Mouse (Mus musculus) erythroblast, adult 5-6 weeks (primary cell): ENCODE measurements around the gene Tent4b. TPM values are rescaled to one million over a fixed set of nuclear protein-coding genes. Genes with fewer than 3 reads are reported as not detected.
A peak's percentile ranks its signal among the peaks of the same experiment; 100 is the strongest.

Source experiments
- ATAC-seq: replicated peaks from 2 replicates; pipeline ENCODE4 v1.8.0; 2016; ENCODE audit warnings: moderate number of reproducible peaks, mild to moderate bottlenecking, moderate TSS enrichment, inconsistent platforms; ENCODE audit not compliant: poor library complexity, low FRiP score, severe bottlenecking
- total RNA-seq, 2 experiments: library from RNA; stranded (forward) in 1 of 2; stranded (reverse) in 1 of 2; fragments of 150-400 nt in 1 of 2; fragments of 200-764, 138-1000 nt in 1 of 2; gene quantifications; 2 replicates each; pipeline versions ENCODE4 v1.2.3 to v1.2.4; 2015 to 2017; ENCODE audit warnings: low replicate concordance in 2 of 2

Gene Tent4b
- total RNA-seq, 2 experiments from 2014 or later: 12.3 to 15.5 TPM

DNA sequence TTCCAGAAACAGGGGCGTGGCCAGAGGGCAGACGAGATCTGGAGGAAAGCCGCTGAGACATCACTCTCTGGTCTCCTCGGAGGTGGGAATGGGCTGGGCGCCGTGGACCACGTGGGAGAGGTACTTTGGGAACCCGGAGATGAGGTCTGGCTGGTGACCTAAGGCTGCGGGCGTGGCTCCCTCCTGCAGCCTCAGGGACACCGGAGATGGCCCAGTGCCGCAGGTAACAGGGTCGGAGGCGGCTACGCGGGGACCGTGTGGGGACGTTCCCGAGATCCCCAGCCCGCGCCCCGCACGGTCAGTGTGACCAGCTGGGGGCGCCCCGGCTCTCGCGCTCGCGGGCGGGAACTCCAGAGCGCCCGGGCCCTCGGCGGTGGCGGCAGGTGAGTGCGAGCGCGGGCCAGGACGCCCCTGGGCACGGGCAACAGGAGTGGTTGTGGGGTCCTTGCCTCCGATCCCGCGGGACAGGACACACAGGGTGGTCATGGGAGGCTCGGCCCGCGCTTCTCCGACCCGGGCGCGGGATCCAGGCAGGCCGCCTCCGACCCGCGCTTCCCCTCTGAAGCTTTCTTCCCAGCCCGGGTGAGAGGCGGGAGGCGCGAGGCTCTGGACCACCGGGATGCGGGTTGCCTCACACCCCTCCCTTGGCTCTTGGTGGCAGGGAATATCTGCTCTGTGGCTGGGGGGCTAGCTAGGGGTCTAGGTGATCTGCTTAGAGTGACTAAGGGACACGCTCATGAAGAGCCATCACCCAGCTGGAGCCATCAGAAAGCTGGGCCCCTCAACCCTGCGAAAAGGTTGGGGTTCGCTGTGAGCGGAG, 73.4 kb downstream of the Tent4b start, which contains the start of gene Adcy7:
Gene Adcy7, plus strand, starts transcription at position 173 of the 820 bp plus-strand sequence.
- ATAC-seq: peak; percentile 44

DNA sequence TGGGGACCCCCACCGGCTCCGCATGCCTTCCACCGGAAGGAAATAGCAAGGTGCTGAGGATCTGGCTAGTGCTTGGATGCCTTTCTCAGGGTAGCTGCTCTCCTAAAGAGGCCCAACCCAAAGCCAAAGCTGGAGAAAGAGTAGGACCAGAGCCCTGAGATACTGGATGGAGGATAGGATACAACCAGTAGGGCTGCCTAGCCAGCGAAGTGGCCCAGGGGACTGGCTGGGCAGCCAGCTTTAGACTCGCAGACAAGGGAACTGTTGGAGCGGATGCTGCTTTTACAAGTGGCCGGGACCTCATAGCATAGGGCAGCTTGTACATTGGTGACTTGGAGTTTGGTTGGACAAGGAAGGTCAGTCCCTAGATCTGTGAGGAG, 74.0 kb downstream of the Tent4b start:
- ATAC-seq: peak; percentile 34; the same call in 1 of the 2 replicates

DNA sequence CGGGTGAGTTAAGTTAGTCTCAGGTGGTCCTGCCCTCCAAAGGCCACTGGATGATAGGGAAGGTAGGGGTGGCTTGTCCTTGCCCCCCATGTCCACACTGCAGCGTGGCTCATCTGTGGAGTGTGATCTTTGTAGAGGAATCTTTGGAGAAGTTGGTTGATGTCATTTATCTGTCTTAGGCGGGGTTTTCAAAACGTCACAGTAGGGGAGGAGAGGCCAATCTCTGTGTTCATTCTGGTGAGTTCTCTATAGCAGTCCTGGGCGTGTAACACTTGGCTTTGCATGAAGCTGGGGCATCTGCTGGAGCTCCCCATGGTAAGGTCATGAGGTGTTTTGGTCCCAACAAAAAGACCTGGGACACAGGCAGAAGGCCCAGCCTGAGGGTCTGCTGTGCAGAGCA, 75.1 kb downstream of the Tent4b start:
- ATAC-seq: no peak

DNA sequence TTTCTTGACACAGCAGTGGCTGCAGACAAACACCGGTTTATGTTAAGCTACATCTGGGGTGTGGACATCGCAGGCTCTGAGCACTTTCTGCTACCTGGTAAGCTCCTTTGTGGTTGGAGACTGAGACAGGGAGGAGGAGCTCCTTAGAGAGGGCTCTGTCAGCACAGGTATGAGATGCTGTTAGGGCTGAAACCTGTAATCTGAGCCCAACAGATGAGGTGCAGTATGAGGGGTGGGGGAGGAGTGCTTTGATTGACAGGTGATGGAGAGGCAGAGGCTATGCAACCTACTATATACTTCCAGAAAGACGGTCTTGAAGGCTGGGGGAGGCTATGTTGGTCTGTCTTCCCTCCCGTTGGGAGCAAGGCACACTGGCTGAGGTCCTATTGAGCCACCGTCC, 80.2 kb downstream of the Tent4b start:
- ATAC-seq: peak; percentile 36; the same call in 1 of the 2 replicates

DNA sequence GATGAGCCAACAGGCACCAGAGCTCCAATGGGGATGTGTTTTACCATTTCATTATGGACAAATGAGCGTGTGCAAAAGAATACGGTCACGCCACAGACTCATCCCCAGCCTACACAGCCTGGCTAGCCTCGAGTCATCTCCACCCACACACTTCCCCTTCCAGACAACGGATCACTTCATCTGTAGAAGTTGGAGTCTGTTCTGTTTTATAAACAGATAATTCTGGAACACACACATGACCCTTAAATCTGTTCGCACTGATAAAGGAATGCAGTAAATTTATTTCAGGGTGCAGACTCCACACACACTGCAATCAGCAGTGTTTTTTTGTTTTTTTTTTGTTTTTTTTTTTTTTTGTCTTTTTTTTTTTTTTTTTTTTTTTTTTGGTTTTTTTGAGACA, 80.7 kb downstream of the Tent4b start:
- peak; percentile 66 for ATAC-seq

DNA sequence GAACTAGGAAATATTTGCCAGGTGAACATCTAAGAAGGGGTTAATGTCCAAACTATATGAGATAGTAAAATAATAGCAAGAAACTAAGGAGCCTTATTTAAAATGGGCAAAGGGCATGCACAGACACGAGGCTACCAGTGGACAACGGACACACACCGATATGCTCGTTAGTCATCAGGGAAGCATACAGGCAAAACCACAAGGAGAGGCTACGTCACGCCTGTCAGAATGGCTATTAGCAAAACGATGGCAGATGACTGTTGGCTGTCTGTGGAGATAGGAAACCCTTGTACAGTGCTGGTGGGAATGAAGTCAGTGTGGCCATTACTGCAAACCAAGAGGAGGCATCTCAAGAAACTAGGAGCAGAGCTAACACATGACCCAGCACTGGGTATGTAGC, 81.9 kb downstream of the Tent4b start:
- ATAC-seq: no peak

DNA sequence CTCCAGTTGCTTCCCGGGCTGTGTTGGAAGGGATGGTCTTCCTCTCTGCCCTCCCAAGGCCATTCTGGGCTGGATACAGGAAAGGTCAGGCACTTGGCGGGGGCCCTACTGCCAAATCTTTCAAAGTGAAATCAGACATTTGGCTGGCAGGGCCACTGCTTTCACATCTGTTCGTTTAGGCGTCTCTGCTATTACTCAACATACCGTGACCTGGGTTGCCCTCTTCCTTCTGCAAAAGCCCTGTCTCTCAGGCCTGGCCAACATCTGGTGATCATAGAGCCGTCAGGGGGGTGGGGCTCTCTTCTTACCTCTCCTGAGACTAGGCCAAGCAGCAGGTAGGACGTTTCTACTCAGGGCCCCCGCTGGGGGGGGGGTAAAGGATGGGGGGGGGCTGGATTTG, 83.7 kb downstream of the Tent4b start:
- no peak for ATAC-seq

DNA sequence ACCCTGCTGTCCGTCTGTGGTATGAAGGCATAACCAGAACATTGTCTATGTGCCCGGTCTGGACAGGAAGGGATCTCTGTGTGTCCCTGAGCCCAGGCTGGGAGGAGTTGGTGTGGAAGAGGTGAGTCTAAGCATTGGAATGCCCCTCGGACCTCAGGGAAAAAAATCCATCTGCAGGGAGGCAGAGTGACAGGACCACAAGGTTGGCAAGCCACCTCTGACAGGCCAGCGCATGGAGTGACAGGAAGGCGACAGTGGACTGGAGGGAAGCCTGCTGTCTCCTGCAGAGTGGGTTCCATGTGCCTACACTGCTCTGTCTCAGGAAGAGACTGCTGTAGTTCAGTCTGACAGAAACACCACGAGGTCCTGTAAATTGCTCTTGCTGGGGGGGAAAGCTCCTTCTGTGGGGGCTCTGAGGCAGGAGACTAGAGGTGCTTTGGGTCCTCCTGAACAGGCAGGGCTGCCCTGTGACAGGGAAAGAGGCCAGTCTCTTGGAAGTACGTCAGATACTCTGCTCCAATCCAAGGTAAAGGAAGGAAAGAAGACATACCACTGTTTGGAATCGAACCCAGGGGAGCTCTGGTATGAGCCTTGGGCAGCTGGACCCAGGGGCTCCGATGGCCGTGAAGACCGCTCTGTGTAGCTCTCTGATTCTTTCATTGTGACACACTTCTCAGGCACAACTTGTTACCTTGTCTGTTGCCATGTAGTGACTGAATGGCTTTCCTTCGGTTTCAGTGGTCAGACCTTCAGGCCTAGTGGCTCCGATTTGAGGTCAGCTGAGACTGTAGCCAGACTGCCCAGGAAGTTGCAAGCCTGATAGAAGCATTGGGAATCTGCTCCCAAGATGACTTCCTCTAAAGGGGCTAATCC, 84.5 kb downstream of the Tent4b start:
- ATAC-seq: no peak

DNA sequence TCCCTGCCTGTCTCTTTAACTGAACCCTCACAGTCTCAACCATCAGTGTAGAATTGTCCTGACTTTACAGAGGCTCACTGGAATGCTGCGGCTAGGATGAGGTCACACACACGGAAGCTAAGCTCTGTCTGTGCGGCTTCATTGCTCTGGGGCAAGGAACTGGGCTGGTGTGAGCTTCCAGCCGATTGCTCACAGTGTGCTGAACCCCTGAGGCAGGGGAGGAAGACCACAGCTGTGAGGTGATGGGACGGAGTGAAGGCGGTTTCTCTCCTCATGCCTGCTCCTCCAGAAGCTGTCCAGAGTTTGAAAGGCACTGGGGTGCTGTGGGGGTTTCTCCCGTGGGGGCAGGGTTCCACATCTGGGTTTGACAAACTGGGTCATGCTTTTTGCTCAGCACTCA, 85.7 kb downstream of the Tent4b start:
- ATAC-seq: no peak

DNA sequence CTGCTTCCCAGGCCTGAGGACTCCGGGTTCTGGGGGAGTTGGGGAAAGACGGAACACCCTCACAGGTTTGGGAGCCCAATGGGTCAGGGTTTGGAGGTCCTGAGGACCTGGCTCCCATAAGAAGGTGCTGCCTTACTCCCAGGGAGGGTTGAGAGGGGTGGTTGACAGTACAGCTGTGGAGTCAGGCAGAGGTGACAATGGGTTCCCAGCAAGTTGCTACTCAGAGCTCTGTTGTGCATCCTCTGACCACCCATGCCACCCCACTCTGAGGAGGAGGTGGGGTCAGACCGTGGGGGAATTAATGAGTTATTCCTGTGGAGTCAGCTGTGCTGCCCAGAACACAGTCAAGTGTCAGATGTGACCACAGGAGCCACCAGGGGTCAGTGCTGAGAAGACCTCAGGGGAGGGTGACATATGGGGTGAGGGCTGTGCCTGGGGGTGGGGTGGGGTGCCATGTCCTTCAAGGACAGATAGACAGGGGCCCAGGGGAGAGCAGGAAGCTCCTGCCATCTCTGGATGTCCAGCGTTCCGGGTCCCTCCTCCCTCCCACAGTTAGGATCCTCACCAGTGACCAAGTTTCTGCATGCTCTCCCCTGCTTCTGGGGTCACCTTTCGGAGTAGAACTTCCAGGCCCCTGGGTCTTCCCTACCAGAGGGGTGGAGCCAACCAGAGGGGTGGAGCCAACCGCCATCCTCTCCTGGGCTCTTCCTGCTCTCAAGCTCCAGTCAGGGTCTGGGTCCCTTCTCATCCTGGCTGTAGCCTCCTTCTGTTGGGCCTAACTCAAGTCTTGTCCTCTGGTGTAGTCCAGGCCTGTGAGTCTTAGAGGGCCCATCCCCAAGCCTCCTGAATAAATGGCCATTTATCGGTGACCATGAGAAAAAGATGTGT, 86.7 kb downstream of the Tent4b start:
- no peak for ATAC-seq

DNA sequence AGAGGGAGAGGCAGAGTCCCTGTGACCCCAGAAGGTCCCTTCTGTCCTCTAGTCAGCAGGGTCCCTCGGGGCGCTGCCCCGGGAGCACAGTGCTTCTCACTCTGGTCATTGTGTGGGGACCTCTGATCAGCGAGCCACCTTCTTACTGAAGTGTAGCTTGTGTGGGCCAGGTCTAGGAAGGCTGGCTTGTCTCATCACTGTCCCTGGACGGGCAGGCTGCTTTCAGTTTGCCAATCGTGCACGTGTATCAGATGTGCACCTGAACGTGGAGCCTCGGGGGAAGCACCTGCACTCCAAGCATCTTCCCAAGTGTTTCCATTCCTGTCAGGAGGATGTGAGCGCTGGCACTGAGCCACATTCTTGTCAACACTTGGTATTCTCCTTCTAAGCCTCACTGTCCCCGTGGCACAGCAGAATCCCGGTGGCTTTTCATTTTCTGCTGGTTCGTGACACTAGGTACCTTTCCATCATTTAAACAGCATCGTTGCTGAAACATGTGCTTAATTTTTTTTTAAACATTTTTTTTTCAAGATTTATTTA, 87.5 kb downstream of the Tent4b start:
- ATAC-seq: no peak

DNA sequence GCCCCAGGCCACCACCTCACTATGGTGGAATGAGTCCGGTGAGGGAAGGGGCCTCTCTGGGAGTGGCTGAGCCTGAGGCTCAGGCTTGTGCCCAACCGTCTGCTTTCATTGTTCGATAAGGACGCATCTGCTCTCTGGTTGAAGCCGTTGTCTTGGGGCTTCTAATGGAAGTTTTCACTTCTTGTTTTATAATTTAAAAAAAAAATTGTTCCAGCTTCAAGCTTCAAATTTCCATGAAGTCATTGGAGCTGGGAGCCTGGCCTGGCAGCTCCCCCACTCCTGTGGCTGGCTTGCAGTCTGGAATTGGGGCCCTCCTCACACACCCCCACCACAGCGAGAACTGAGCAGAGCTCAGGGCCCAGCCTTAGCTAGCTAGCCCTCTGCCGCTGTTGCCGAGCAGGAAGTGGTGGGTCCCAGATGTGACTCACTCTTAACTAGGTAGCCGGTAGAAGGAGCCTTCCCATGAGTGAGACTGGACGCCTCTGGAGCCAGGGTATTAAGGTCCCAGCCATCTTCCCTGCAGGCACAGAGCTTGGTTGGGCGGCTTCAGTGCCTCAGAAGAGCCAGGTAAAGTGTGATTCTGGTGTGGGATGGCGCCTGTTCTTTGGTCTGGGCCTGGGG, 89.7 kb downstream of the Tent4b start:
- ATAC-seq: 0 out of 2 replicates have a peak, but pooled peaks have one; percentile 46

DNA sequence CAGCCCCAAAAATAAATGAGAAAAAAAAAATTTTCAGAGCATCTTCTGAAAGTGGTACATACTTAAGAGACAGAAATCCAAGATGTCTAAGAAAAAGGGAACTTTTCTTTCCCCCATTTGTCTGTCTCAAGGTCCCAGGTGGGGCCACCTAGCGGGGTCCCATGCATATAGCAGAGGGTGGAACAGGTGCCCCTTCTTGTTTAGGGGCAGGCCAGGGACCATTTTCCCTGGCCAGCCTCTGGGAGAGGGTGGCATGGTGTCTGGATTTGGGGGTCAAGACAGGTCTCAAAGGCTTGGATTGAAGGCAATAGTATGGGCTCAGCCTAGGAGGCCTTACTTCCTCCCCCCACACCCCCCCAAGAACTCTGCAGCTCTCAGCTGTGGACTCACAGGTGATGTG, 90.9 kb downstream of the Tent4b start:
- ATAC-seq: no peak

DNA sequence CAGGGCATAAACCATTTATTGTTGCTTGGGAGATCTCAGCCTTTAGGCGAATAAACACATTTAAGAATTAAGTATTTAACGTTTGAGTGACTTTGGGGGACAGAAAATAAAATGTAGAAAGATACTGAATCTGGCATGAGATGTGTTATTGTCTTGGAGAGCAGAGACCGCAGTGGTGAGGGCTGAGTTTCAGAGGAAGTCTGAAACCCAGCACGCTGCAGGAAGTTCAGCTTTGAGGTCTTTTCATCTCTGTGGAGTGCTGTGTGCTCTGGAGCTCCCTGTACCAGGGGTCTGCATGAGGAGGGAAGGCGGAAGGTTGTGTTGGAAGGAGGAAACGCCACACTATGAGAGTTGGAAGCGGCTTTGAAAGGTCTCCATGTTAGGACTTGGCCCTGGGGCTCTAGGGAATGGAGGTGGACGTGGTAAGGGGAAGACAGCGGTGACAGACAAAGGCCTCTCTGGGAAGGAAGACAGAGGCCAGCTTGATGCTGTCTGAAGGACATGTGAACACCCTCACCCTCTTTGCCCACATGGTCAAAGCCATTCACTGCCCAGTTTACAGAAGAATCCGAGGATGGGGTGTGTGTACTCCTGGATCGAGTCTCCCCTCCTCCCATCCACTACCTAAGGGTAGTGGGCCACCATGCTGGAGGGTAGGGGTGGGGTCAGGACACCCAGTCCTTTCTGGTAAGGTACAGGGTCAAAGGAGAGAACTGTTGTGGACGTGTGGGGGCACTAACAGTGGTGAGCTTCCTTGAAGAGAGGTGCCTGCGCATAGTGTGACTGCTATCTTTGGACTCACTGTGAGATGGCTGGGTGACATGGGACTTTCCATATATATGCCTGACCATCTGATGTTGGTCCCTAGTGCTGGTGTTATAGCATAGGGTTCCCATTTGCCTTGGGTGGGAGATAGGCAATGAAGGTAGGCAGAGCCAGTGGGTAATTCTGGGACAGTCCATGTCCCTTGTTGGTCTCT, 91.6 kb downstream of the Tent4b start:
- no peak for ATAC-seq

DNA sequence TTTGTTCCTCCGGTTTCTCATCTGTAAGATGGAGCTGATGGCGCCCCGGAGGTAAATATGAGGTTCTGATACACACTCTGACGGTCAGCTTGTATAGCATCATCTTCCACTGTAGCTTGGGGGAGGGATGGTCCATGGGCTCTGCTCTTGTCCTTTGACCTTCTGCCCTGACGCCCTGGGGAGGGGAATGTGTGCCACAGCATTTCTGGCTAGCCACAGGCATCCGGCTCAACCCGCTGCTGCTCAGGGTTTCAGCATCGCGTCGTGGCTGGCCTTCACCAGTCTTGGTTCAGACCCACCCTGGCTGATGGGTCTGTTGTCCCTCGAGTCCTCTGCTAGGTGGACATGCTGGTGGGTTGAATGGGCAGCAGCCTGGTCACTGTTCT, 92.3 kb downstream of the Tent4b start:
- no peak for ATAC-seq

DNA sequence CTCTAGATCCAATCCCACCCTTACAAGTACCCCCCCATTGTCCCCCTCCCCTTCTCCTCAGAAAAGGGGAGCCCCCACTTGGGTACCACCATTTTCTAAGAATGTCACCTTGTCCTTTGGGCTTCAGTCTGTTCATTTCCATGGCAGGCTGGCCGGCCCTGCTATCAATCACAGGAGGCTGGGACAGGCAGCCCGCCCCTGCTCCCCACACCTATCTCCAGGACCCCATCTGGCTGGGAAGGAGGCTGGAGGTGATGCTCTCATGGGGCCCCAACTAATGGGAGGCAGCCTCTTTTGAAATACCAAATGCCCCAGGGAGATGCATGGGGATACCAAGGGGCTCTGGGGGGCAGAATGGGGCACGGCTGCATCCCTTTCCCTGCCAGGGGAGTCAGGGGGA, 93.9 kb downstream of the Tent4b start:
- ATAC-seq: no peak

DNA sequence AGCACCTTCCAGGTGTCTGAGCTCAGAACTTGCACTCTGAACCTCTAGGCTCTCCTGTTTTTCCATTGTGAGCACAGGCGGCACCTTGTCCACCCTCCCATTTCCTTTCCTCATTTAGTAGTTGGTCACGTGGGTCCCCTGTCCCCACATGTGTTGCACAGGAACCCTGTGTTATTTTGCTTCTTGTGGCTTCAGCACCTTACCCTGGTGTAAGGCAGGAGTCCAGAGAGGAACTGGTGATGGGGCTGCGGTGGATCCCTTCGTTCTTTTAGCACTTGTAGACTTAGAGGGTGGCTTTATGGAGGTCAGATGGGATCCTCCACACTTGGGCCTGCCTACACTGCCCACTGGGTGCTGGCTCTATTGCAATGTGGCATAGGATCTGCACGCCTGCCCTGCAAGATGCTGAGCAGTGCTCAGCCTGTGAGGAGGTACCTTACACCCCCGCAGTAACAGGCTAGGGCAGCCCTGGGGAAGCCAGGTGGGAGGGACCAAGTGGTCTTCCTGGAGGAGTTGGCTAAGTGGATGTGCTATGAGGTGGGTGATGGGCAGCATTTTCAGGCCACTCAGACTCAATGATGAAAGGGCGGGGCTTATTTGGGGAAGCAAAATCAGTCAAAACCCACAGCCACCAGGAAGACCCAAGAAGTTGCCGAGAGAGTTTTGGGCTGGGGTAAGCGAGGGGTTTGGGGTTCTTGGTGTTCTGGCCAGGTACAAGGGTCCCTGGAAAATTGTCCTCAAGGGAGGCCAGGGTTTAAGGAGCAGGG, 94.8 kb downstream of the Tent4b start:
- ATAC-seq: no peak
